Mouse (Mus musculus): ENCODE results near the gene Egfem1. TPM values are rescaled to one million over a fixed set of nuclear protein-coding genes. Genes with fewer than 3 reads are reported as not detected.

Gene Egfem1
- total RNA-seq, 2 experiments from 2014 or later = 0.25 to 0.29 TPM

GRCm38 (mm10) chr3:29539211-29539610 is 457.4 kb downstream of the Egfem1 start:
- intact Hi-C loops (cut with DNase I; ENCODE audit: low total_unique reads) = no loop called here
- no peak for DNase-seq

DNA sequence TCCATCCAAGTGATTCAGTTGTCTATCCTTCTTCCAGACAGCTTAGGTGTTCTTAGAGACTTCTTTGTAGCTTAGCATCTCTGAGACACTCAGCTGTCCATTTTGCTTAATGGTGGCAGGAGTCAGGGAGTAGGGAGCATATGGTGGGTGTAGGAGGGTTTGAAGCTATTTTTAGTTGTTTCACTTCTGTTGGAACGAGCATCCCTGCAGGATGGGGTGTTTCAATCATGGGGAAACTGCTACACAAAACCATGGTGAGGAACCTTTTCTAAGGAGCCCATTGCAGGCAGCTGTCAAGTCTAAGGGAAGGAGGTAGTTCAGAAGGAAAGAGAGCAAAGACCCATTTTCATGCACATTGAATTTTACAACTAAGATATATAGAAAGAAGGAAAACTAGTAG is 458.1 kb downstream of the Egfem1 start:
- no peak for DNase-seq
- intact Hi-C loops (cut with DNase I; ENCODE audit: low total_unique reads) = no loop called here

GRCm38 (mm10) chr3:29541477-29542079 is 459.8 kb downstream of the Egfem1 start:
- no peak for DNase-seq
- intact Hi-C loops (cut with DNase I; ENCODE audit: low total_unique reads) = no loop called here

DNA sequence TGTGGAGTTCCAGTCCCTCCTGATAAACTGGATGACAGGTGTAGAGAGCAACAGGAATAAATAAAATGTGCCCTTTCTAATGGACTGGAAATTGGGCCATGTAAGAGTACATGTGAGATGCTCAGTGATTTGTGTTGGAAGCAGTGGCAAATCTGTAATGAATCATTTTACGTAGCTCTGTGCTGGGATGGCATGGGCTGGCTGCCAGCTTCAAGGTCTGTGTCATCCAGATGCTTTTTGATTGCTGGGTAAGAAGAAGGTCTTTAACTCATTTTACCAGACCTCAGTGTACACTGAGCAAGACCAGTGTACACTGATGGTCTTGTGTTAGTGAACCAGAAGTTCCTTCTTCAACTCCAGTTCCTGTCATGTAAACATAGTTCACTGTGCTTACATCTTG is 462.2 kb downstream of the Egfem1 start:
- intact Hi-C loops (cut with DNase I; ENCODE audit: low total_unique reads) = no loop called here

DNA sequence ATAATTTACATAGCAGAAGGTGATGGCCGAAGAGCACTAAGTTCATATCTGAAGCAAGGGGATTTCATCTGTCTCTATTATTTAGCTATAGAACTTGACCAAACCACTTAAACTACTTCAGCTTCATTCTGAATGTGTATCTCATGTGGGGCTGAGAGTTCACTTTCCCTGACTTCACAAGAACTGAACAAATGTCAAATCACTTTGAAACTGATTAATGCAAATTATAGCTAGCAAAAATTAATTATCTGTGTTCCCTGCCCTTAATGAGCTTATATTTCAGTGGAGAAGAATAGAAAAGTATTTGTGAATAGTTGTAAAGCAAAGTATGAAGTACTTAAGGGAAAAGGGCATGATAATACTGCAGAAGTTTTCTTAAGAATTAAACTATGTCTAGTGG is 481.3 kb downstream of the Egfem1 start:
- intact Hi-C loops (cut with DNase I; ENCODE audit: low total_unique reads) = no loop called here
- DNase-seq = no peak

More for the DNA sequence above, 462.2 kb downstream of the Egfem1 start:
- DNase-seq = no peak

- no peak for DNase-seq
These were observed 496.4 kb downstream of the Egfem1 start for GRCm38 (mm10) chr3:29578055-29578860.

GRCm38 (mm10) chr3:29582749-29583148 is 500.9 kb downstream of the Egfem1 start:
- intact Hi-C loops (cut with DNase I; ENCODE audit: low total_unique reads) = no loop called here
- no peak for DNase-seq

More at GRCm38 (mm10) chr3:29578055-29578860, 496.4 kb downstream of the Egfem1 start:
- intact Hi-C loops (cut with DNase I; ENCODE audit: low total_unique reads) = no loop called here

- intact Hi-C loops (cut with DNase I; ENCODE audit: low total_unique reads) = no loop called here
- DNase-seq = no peak
These were observed 520.3 kb downstream of the Egfem1 start for GRCm38 (mm10) chr3:29602140-29602539.

DNA sequence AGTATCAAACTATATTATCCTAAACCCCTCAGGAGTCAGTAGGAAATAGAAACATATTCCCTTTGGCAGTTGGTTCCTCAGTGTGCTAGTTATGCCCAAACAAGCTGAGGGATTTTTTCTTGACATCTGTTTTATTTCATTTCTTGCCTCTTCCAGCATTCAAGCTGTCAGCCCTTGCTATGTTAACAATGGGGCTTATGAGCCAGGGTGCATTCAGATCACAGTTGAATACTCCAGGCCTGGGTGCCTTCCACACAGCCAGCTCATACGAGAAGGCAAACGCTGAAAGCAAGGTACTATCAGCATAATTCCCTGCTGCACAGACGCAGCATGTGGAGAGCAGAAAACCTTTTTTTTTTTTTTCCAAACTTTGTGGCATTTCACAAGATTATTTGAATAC is 526.9 kb downstream of the Egfem1 start:
- no peak for DNase-seq
- intact Hi-C loops (cut with DNase I; ENCODE audit: low total_unique reads) = no loop called here

- intact Hi-C loops (cut with DNase I; ENCODE audit: low total_unique reads) = no loop called here
- no peak for DNase-seq
These were observed 527.4 kb downstream of the Egfem1 start for GRCm38 (mm10) chr3:29609174-29609573.

- DNase-seq = no peak
- intact Hi-C loops (cut with DNase I; ENCODE audit: low total_unique reads) = no loop called here
These were observed 537.8 kb downstream of the Egfem1 start for GRCm38 (mm10) chr3:29619586-29619985.

GRCm38 (mm10) chr3:29639819-29640218 is 558.0 kb downstream of the Egfem1 start:
- intact Hi-C loops (cut with DNase I; ENCODE audit: low total_unique reads) = no loop called here
- DNase-seq = no peak

DNA sequence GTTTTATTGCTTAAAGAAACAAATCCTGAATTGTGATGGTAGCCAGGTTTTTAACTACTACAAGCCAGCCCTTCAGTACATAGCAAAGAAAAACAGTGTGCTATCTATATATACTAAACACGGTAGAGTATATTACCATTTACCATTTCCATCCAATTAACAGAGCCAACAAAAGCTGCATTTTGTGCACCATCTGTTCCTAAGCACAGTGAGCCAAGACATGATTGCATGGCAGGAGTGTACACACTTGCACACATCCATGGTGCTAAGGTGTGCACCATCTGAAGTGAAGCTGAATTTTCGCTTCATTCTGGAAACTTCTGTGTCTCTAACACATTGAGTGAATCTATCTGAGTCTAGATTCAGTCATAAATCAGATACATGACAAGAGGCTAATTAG is 585.0 kb downstream of the Egfem1 start:
- DNase-seq = no peak
- intact Hi-C loops (cut with DNase I; ENCODE audit: low total_unique reads) = no loop called here

DNA sequence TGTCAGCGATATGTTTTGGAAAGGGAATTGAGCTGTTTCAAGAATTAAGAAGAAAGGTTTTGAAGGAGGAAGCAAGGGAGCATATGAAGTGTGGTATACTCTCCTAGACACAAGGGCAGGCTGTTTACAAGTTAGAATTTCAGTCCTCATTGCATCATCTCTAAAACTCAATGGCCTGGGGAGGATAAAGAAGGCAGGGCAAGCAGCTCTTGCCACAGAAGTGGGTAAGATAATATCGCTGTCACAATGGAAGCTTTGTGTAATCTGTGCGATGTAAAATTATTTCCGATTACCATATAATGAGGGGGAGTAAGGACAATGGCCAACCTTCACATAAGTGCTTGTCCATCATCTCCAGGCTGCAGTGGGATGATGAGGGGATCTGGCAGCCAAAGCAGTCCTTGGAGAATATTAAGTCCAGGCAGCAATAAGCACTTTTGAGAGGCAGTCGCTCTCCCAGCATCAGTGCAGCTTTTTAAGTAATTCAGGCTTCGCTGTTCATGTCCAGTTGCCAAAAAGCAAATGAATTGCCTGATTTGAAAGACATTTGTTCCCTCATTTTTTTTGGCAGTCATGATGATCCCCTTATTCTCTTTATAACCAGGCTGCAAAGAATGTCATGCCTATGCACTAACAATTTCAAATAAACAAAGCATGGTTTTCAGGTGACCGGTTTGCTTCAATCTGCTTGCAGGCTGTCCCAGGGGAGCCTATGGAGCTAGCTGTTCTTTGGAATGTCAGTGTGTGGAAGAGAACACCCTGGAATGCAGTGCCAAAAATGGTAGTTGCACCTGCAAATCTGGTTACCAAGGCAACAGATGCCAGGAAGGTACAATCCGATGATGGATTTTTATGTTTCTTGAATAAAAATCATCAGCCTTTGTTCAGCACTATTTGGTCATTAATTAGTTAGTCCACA is 607.8 kb downstream of the Egfem1 start:
- no peak for DNase-seq
- intact Hi-C loops (cut with DNase I; ENCODE audit: low total_unique reads) = no loop called here

DNA sequence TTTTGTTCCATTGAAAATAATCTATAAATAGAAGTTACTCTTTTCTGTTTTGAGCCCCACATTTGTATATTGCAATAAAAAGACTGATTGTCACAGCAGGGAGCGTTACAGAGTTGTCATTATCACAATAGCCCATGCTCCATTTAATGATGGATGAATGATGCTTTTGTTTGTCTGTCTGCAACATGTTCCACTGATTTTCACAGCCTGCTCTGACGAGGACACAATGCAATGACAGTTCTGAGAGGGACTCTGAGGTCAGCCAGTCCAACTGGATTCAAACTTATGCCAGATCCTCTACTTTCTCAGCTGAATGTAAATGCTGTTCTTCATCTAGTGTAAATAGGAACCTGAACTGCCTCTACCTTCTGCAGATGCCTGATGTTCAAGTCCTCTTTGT is 619.3 kb downstream of the Egfem1 start:
- intact Hi-C loops (cut with DNase I; ENCODE audit: low total_unique reads) = no loop called here

DNA sequence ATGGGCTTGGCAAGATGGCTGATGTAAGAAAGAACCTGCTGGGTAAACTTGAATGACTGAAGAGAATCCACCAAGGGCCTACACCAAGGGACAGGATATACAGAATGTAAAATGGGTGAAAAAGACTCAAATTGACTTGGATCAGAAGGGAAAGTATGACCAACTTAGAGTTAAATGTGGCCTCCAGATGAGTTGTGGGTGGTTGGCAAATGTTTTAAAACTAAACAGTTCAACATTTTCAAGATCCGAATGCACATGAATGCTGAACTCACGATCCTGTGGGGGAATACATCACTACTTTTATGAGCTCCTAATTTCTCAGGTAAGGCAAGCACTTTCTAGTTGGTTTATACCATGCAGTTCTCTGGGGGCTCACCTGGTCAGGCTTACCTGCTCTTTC is 625.0 kb downstream of the Egfem1 start:
- intact Hi-C loops (cut with DNase I; ENCODE audit: low total_unique reads) = no loop called here
- DNase-seq = no peak

More for the DNA sequence above, 619.3 kb downstream of the Egfem1 start:
- no peak for DNase-seq

DNA sequence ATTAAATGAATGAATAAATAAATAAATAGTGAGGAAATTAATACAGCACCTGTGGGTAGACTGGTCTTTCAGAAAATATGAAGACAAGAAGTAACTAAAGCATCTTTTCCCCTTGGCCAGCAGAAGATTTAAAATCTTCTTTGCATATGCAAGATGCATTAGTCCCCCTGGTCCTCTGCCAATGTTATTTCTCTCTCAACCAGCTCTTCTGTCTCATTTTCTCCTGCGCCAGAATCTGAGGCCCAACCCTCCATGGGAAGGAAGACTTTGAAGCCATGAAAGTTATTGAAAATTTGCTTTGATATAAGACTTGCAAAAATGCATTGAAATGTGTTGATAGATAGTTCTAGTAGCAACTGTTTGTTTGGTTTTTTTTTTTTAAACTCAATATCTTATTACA is 625.6 kb downstream of the Egfem1 start:
- intact Hi-C loops (cut with DNase I; ENCODE audit: low total_unique reads) = no loop called here
- DNase-seq = no peak

GRCm38 (mm10) chr3:29726376-29726967 is 644.6 kb downstream of the Egfem1 start:
- intact Hi-C loops (cut with DNase I; ENCODE audit: low total_unique reads) = no loop called here
- DNase-seq = no peak

DNA sequence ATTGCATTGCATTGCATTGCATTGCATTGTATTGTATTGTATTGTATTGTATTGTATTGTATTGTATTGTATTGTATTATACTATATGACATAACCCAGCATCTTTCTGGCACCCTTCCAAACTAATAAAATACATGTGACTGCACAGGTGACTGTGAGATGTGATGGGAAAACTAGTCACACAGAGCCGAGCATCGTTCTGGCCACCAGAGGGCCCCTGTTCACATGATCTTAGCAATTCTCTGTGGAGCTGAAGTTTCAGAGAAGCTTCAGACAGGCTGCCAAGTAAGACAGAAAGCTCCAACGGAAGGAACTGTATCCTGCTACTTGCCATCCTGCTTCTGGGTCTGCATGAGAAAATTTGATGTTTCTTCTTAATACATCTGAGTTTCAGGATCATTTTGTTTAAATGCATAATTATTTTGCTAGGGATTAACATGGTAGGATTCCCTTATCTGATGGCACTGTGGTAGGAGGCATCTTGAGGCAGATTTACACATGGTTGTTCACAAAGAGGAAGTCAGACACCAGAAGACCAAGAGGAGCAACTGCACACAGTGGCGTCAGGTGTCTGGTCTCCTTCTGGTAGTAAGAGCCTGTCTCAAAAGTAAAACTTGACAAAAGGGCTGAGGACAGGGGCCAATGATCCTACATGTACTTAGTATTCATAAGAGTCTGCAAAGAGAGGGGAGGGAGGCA is 648.4 kb downstream of the Egfem1 start:
- intact Hi-C loops (cut with DNase I; ENCODE audit: low total_unique reads) = no loop called here
- no peak for DNase-seq
